Mouse (Mus musculus): ENCODE measurements around the gene Nrxn3.

The Nrxn3 gene

GRCm38 (mm10) chr12:89508970-89509369, 786.3 kb downstream of the Nrxn3 start:
- DNase-seq (ENCODE audit: low read depth, low spot score), result no peak

- peak; percentile 44 for DNase-seq (ENCODE audit: low read depth, low spot score)
Observed at GRCm38 (mm10) chr12:89513759-89514158, 791.1 kb downstream of the Nrxn3 start.

- no peak for DNase-seq (ENCODE audit: low read depth, low spot score)
Observed at GRCm38 (mm10) chr12:89516046-89516445, 793.4 kb downstream of the Nrxn3 start.

- DNase-seq (ENCODE audit: low read depth, low spot score), result no peak
Observed at GRCm38 (mm10) chr12:89530679-89531350, 808.1 kb downstream of the Nrxn3 start.

- DNase-seq (ENCODE audit: low read depth, low spot score), result no peak
Observed at GRCm38 (mm10) chr12:89551291-89551690, 828.6 kb downstream of the Nrxn3 start.

GRCm38 (mm10) chr12:89553223-89553880, 830.7 kb downstream of the Nrxn3 start:
- no peak for DNase-seq (ENCODE audit: low read depth, low spot score)

- no peak for DNase-seq (ENCODE audit: low read depth, low spot score)
Observed at GRCm38 (mm10) chr12:89554171-89554570, 831.5 kb downstream of the Nrxn3 start.

GRCm38 (mm10) chr12:89554740-89555430, 832.2 kb downstream of the Nrxn3 start:
- DNase-seq (ENCODE audit: low read depth, low spot score), result no peak

- no peak for DNase-seq (ENCODE audit: low read depth, low spot score)
Observed at GRCm38 (mm10) chr12:89558921-89559320, 836.2 kb downstream of the Nrxn3 start.

- no peak for DNase-seq (ENCODE audit: low read depth, low spot score)
Observed at GRCm38 (mm10) chr12:89561989-89562565, 839.4 kb downstream of the Nrxn3 start.

GRCm38 (mm10) chr12:89568723-89569377, 846.2 kb downstream of the Nrxn3 start:
- DNase-seq (ENCODE audit: low read depth, low spot score), result no peak

- no peak for DNase-seq (ENCODE audit: low read depth, low spot score)
Observed at GRCm38 (mm10) chr12:89592459-89592858, 869.8 kb downstream of the Nrxn3 start.

- DNase-seq (ENCODE audit: low read depth, low spot score), result no peak
Observed at GRCm38 (mm10) chr12:89613670-89614069, 891.0 kb downstream of the Nrxn3 start.

GRCm38 (mm10) chr12:89625746-89626145, 903.1 kb downstream of the Nrxn3 start:
- no peak for DNase-seq (ENCODE audit: low read depth, low spot score)

GRCm38 (mm10) chr12:89640046-89640445, 917.4 kb downstream of the Nrxn3 start:
- DNase-seq (ENCODE audit: low read depth, low spot score), result no peak

- DNase-seq (ENCODE audit: low read depth, low spot score), result no peak
Observed at GRCm38 (mm10) chr12:89641460-89641859, 918.8 kb downstream of the Nrxn3 start.

GRCm38 (mm10) chr12:89653211-89653610, 930.5 kb downstream of the Nrxn3 start:
- no peak for DNase-seq (ENCODE audit: low read depth, low spot score)

- no peak for DNase-seq (ENCODE audit: low read depth, low spot score)
Observed at GRCm38 (mm10) chr12:89661219-89661618, 938.5 kb downstream of the Nrxn3 start.

GRCm38 (mm10) chr12:89668856-89669255, 946.2 kb downstream of the Nrxn3 start:
- no peak for DNase-seq (ENCODE audit: low read depth, low spot score)

- no peak for DNase-seq (ENCODE audit: low read depth, low spot score)
Observed at GRCm38 (mm10) chr12:89672819-89673218, 950.1 kb downstream of the Nrxn3 start.

GRCm38 (mm10) chr12:89685633-89686032, 963.0 kb downstream of the Nrxn3 start:
- DNase-seq (ENCODE audit: low read depth, low spot score), result no peak

GRCm38 (mm10) chr12:89689086-89689485, 966.4 kb downstream of the Nrxn3 start:
- no peak for DNase-seq (ENCODE audit: low read depth, low spot score)

All from CD4-positive helper T cell, adult 2 months (primary cell).